Mouse (Mus musculus): Measurements from ENCODE around the gene Srrm1. TPM values are rescaled to one million over a fixed set of nuclear protein-coding genes. Genes with fewer than 3 reads are reported as not detected.
A peak's percentile ranks its signal among the peaks of the same experiment; 100 is the strongest.

Srrm1 gene
- polyA plus RNA-seq, 1 experiment from 2014 or later = 108 TPM

DNA sequence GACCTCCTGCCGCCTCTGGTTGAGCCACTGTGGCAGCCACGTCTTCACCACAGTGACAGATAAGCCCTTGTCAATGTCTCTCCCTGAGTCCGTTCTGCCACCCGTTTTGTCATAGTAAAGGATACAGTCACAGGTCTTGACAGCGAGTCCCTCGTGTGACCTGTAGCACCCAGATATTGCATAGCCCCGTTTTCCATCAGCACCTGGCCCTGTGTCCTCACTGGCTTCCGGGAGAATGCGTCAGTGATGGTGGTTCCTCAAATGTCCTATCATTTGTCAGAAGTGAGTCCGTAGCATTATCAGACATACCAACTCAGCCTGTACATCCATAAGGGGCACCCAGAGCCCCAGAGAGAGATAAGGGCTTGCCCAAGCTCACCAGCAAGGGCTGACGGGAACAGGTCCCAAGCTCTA, 38.7 kb downstream of the Srrm1 start:
- Histone ChIP-seq H3K27ac (replicated peaks) (no peak overlapping the region), H3K9ac (ENCODE audit: low read length) (no peak overlapping the region), H3K36me3 (ENCODE audit: control insufficient read depth, insufficient read depth, low read length) (peaks cover 2% of the 10 kb centered on the region; the same call in 1 of the 2 replicates), H3K9me3 (ENCODE audit: control insufficient read depth, low read length) (no peaks in the 10 kb centered on the region), H3K27me3 (ENCODE audit: control insufficient read depth, insufficient read depth, low read length) (no peaks in the 10 kb centered on the region), H3K4me2 (replicated peaks; ENCODE audit: low read depth) (no peak overlapping the region), H3K4me1 (replicated peaks; ENCODE audit: control insufficient read depth, insufficient read depth) (no peaks in the 10 kb centered on the region; the same call in 1 of the 2 replicates), H3K4me3 (ENCODE audit: low read depth, low read length) (no peak overlapping the region)
- WGBS = 80% methylated on average over 11 of the region's 11 CpGs
- DNase-seq (ENCODE audit: low spot score) (no peak), ATAC-seq (ENCODE audit: low FRiP score, low TSS enrichment) (no peak)
- no peak for TF ChIP-seq EP300 (optimal IDR thresholded peaks at IDR 0.05)
- no peak for TF ChIP-seq CTCF (IDR thresholded peaks at IDR 0.05; ENCODE audit: low read depth)

DNA sequence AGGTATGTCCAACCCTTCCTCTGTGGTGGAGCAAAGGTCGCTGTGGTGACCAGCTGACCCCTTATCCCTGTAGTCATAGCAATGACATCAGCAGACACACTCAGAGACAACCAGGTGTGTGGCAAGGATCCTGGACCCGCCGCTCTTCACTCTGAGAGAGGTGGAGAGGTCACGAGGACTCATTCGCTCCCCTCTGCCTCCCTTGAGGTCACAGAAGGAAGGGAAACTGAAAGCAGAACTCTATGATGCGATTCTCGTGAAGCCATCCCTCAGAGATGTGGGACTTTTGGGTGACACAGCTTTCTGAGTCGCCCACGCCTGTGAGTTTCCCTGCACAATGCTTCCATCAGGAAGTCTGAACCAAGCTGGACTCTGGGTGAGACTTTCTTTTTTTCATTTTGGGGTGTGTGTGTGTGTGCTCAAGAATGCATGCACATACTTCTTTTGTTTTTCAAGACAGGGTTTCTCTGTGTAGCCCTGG, 39.3 kb downstream of the Srrm1 start:
- 62% methylated on average over 9 of the region's 9 CpGs for WGBS
- Histone ChIP-seq H3K4me2 (replicated peaks; ENCODE audit: low read depth) (peak overlapping the region; percentile 23), H3K9ac (ENCODE audit: low read length) (no peak overlapping the region), H3K4me1 (replicated peaks; ENCODE audit: control insufficient read depth, insufficient read depth) (no peaks in the 10 kb centered on the region; the same call in 1 of the 2 replicates), H3K4me3 (ENCODE audit: low read depth, low read length) (no peak overlapping the region), H3K36me3 (ENCODE audit: control insufficient read depth, insufficient read depth, low read length) (no peaks in the 10 kb centered on the region; the same call in 1 of the 2 replicates), H3K9me3 (ENCODE audit: control insufficient read depth, low read length) (no peaks in the 10 kb centered on the region), H3K27me3 (ENCODE audit: control insufficient read depth, insufficient read depth, low read length) (no peaks in the 10 kb centered on the region), H3K27ac (replicated peaks) (0 out of 2 replicates have a peak overlapping the region, but pooled peaks have one; percentile 8)
- TF ChIP-seq CTCF (IDR thresholded peaks at IDR 0.05; ENCODE audit: low read depth) (no peak), EP300 (optimal IDR thresholded peaks at IDR 0.05) (no peak)
- DNase-seq (ENCODE audit: low spot score) (no peak), ATAC-seq (ENCODE audit: low FRiP score, low TSS enrichment) (peak; percentile 22)

DNA sequence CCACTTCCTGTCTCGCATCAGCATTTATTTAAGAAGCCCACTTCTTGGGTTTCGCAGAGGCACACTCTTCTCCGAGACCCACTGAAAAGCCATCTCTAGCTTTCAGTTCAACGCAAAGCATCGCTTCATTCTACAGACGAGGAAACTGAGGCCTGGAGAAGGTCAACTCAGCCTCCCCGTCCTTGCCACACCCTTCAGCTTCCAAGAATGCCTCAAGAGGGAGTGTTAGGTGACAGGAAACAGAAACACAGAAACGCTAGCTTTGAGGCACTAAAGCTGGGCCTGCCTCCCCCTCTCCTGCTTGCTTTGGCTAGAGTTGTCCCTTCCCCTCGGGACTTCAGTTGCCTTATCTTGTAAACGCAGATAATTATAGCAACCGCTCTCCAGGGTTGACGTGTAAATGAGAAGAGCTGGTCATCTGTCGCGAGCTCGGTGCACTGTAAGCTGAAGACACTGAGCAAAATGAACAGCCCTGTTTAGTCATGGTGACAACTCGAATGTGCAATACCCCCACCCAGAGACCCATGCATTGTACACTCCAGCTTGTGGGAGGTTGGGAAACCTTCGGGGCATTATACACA, 39.9 kb downstream of the Srrm1 start:
- peak overlapping the region; percentile 56 for H3K27ac ChIP-seq (replicated peaks)
- no peak overlapping the region for H3K9ac ChIP-seq (ENCODE audit: low read length)
- H3K4me3 ChIP-seq (ENCODE audit: low read depth, low read length) = no peak overlapping the region
- peak; percentile 28 for ATAC-seq (ENCODE audit: low FRiP score, low TSS enrichment)
- H3K4me2 ChIP-seq (replicated peaks; ENCODE audit: low read depth) = peak overlapping the region; percentile 23
- WGBS = 38% methylated on average over 17 of the region's 17 CpGs
- no peaks in the 10 kb centered on the region for H3K9me3 ChIP-seq (ENCODE audit: control insufficient read depth, low read length)
- no peaks in the 10 kb centered on the region; the same call in 1 of the 2 replicates for H3K4me1 ChIP-seq (replicated peaks; ENCODE audit: control insufficient read depth, insufficient read depth)
- H3K27me3 ChIP-seq (ENCODE audit: control insufficient read depth, insufficient read depth, low read length) = no peaks in the 10 kb centered on the region
- H3K36me3 ChIP-seq (ENCODE audit: control insufficient read depth, insufficient read depth, low read length) = no peaks in the 10 kb centered on the region; the same call in 1 of the 2 replicates
- DNase-seq (ENCODE audit: low spot score) = no peak
- TF ChIP-seq EP300 (optimal IDR thresholded peaks at IDR 0.05) (no peak), CTCF (IDR thresholded peaks at IDR 0.05; ENCODE audit: low read depth) (no peak)

DNA sequence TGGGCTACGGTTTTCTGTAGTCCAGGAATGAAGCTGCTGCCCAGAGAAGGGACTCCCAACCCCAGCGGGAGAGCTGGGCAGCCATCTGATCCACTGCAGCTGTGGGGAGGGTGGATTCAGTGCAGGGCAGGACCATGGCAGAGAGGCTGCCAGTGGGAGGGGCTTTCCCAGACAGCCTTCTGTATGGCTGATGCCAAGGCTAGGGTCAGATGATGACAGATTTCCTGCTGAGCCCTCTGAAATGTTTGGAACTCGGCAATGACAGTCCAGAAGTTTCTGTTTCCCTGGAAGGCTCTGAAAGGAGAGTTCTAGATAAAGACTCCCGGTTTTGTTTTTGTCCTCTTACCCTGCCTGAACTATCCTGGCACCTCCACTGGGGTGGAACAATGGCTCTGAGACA, 40.4 kb downstream of the Srrm1 start:
- peak overlapping the region; percentile 56 for H3K27ac ChIP-seq (replicated peaks)
- TF ChIP-seq EP300 (optimal IDR thresholded peaks at IDR 0.05) = no peak
- TF ChIP-seq CTCF (IDR thresholded peaks at IDR 0.05; ENCODE audit: low read depth) = no peak
- H3K9ac ChIP-seq (ENCODE audit: low read length) = no peak overlapping the region; the same call in 1 of the 2 replicates
- no peaks in the 10 kb centered on the region for H3K9me3 ChIP-seq (ENCODE audit: control insufficient read depth, low read length)
- H3K4me3 ChIP-seq (ENCODE audit: low read depth, low read length) = no peak overlapping the region
- H3K36me3 ChIP-seq (ENCODE audit: control insufficient read depth, insufficient read depth, low read length) = no peaks in the 10 kb centered on the region; the same call in 1 of the 2 replicates
- no peaks in the 10 kb centered on the region for H3K27me3 ChIP-seq (ENCODE audit: control insufficient read depth, insufficient read depth, low read length)
- H3K4me1 ChIP-seq (replicated peaks; ENCODE audit: control insufficient read depth, insufficient read depth) = no peaks in the 10 kb centered on the region; the same call in none of the 2 replicates
- DNase-seq (ENCODE audit: low spot score) (no peak), ATAC-seq (ENCODE audit: low FRiP score, low TSS enrichment) (peak; percentile 53; the same call in 1 of the 2 replicates)
- no peak overlapping the region for H3K4me2 ChIP-seq (replicated peaks; ENCODE audit: low read depth)
- WGBS = 23% methylated on average over 4 of the region's 4 CpGs

DNA sequence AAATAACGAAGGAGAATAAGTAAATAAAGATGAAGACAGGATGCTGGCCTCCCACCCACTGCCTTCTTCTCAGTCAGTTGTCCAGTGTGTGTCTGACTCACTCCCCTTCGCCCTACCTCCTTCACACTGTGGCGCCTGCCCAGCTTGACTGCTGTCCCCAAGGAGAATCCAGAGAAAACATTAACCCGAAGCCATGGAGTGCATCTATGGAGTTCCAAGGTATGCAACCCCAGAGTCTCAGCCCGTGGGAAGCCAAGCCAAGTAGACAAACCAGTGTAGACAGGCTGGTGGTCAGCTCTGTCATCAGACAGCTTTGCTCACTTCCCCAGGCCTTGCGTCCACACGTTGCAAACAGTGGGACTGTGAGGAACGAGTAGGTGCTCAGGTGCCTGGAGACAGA, 42.8 kb downstream of the Srrm1 start:
- 71% methylated on average over 8 of the region's 8 CpGs for WGBS
- Histone ChIP-seq H3K4me3 (ENCODE audit: low read depth, low read length) (no peak overlapping the region), H3K9me3 (ENCODE audit: control insufficient read depth, low read length) (no peaks in the 10 kb centered on the region), H3K27ac (replicated peaks) (no peak overlapping the region), H3K4me2 (replicated peaks; ENCODE audit: low read depth) (no peak overlapping the region), H3K27me3 (ENCODE audit: control insufficient read depth, insufficient read depth, low read length) (no peaks in the 10 kb centered on the region), H3K36me3 (ENCODE audit: control insufficient read depth, insufficient read depth, low read length) (no peaks in the 10 kb centered on the region; the same call in 1 of the 2 replicates), H3K9ac (ENCODE audit: low read length) (no peak overlapping the region), H3K4me1 (replicated peaks; ENCODE audit: control insufficient read depth, insufficient read depth) (no peaks in the 10 kb centered on the region; the same call in none of the 2 replicates)
- no peak for DNase-seq (ENCODE audit: low spot score)
- no peak for ATAC-seq (ENCODE audit: low FRiP score, low TSS enrichment)
- TF ChIP-seq CTCF (IDR thresholded peaks at IDR 0.05; ENCODE audit: low read depth) (no peak), EP300 (optimal IDR thresholded peaks at IDR 0.05) (no peak)

DNA sequence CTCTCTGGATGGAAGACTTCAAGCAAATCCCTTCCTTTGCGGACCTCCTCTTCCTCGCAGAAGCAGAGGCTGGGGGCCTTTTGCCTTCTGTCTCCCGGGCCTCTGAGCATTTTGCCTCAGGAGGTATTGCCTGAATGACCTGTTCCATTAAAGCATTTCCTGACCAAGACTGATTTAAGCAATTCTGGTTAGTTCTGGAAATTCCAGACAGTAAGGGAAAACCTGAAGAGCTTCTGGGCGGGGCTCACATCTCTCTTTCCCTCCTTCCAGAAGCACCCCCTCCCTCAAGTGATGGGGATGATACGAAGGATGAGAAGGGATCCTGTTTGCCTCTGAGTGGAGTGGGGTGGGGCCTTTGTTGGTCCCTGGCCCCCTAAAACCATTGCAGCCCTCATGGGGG, 43.4 kb downstream of the Srrm1 start:
- Histone ChIP-seq H3K27me3 (ENCODE audit: control insufficient read depth, insufficient read depth, low read length) (no peaks in the 10 kb centered on the region), H3K9me3 (ENCODE audit: control insufficient read depth, low read length) (no peaks in the 10 kb centered on the region), H3K9ac (ENCODE audit: low read length) (no peak overlapping the region), H3K4me3 (ENCODE audit: low read depth, low read length) (no peak overlapping the region), H3K27ac (replicated peaks) (no peak overlapping the region), H3K4me2 (replicated peaks; ENCODE audit: low read depth) (no peak overlapping the region), H3K4me1 (replicated peaks; ENCODE audit: control insufficient read depth, insufficient read depth) (no peaks in the 10 kb centered on the region; the same call in none of the 2 replicates), H3K36me3 (ENCODE audit: control insufficient read depth, insufficient read depth, low read length) (no peaks in the 10 kb centered on the region)
- TF ChIP-seq EP300 (optimal IDR thresholded peaks at IDR 0.05) (no peak), CTCF (IDR thresholded peaks at IDR 0.05; ENCODE audit: low read depth) (no peak)
- 57% methylated on average over 5 of the region's 5 CpGs for WGBS
- DNase-seq (ENCODE audit: low spot score) (no peak), ATAC-seq (ENCODE audit: low FRiP score, low TSS enrichment) (no peak)

Data from stomach, postnatal 0 days (tissue).